Mouse (Mus musculus): ENCODE measurements around the gene Adora2a.

Gene Adora2a

DNA sequence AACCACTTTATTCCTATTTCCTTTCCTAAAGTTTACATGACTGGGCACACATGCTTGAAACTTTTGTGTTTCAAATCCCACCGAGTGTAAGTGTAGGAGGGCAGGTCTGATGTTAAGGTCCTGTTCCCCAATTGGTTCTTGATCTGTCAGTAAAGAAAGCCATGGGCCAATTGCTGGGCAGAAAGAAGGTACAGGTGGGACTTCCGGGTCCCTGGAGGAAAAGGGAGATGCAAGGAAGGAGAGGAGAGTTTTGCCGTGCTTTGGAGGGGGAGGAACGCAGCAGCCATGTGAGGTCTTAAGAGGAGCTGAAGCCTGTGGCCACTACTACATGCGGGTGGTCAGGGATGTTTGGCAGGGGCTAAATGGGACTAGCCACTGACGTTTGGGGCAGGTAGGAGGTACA lies 48.6 kb downstream of the Adora2a start:
- TF ChIP-seq GATA4 (IDR thresholded peaks at IDR 0.05; ENCODE audit: insufficient replicate concordance, low read length), result no peak

DNA sequence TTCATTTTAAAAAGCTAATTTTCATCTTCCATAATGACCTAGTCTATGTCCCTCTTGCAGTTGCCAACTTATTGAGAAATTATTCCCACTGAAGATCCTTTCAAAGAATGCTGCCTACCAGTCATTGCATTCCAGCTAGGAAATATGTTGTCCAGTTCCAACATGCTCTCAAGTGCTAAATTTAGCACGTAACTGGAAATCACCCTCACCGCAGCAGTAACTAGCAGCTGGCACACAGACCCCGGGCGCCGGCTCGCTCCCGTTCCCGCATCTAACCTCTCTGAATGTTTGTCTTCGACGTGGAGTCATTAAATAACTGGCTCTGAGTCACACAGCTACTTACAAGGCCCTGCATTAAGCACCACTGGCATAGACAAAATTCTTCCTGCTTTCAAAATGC lies 62.0 kb downstream of the Adora2a start:
- no peak for TF ChIP-seq GATA4 (IDR thresholded peaks at IDR 0.05; ENCODE audit: insufficient replicate concordance, low read length)
